Comparison of ENCODE assay signal across 7 mouse cellular contexts in genomic region chr4:46138287-46139222, GRCm38 (mm10). TPM values are rescaled to one million over a fixed set of nuclear protein-coding genes. Genes with fewer than 3 reads are reported as not detected.
DNase-seq lines count a peak whose midpoint lies in the region; ATAC-seq lines count a peak whose summit lies in the region.

Ncbp1 (plus strand) TSS chr4:46138613.
Tstd2 (minus strand) TSS chr4:46138694.

- no peaks in the 10 kb centered on the region for H3K9me3 ChIP-seq in intestine, embryonic 16.5 days (ENCODE audit: control insufficient read depth, low read length)
- no peaks in the 10 kb centered on the region for H3K9me3 ChIP-seq in midbrain, embryonic 11.5 days (ENCODE audit: control insufficient read depth, low read length)

- WGBS in intestine, embryonic 16.5 days: under 1% methylated on average over 87 of the region's 90 CpGs
- under 1% methylated on average over 88 of the region's 90 CpGs for WGBS in midbrain, embryonic 11.5 days

- peak; percentile 94 for ATAC-seq in intestine, embryonic 16.5 days
- ATAC-seq in midbrain, embryonic 11.5 days (ENCODE audit: low FRiP score): peak; percentile 89

- H3K36me3 ChIP-seq in intestine, embryonic 16.5 days (ENCODE audit: control insufficient read depth, insufficient read depth, low read length): no peaks in the 10 kb centered on the region
- H3K36me3 ChIP-seq in midbrain, embryonic 11.5 days (ENCODE audit: control insufficient read depth, insufficient read depth, low read length): peaks cover 2% of the 10 kb centered on the region; the same call in 1 of the 2 replicates

- H3K27ac ChIP-seq in intestine, embryonic 16.5 days (ENCODE audit: low read length): peak within 1 kb of the TSS; percentile 99
- H3K27ac ChIP-seq in midbrain, embryonic 11.5 days (ENCODE audit: low read depth, low read length): peak within 1 kb of the TSS; percentile 98

- peak; percentile 86 for DNase-seq in adrenal gland, adult 8-10 months
- DNase-seq in embryo, embryonic 9.5 days (ENCODE audit: extremely low spot score): peak; percentile 93
- peak; percentile 85 to 93 for DNase-seq in gastrocnemius, postnatal 4 days (ENCODE audit: low spot score in 2 of 2)
- peak; percentile 93 to 96 for DNase-seq in left cerebral cortex, postnatal 36 days (ENCODE audit: low spot score in 2 of 2)
- DNase-seq in midbrain, embryonic 11.5 days (ENCODE audit: low spot score, missing footprints): peak; percentile 100
- peak; percentile 87 for DNase-seq in skeletal muscle tissue, adult 2 months (ENCODE audit: low read depth, low spot score)

- H3K4me3 ChIP-seq in intestine, embryonic 16.5 days (ENCODE audit: low read length): peak within 1 kb of the TSS; percentile 95
- H3K4me3 ChIP-seq in midbrain, embryonic 11.5 days (ENCODE audit: low read depth, low read length): peak within 1 kb of the TSS; percentile 93

- H3K27me3 ChIP-seq in intestine, embryonic 16.5 days (replicated peaks; ENCODE audit: control insufficient read depth, insufficient read depth, low read length): no peaks in the 10 kb centered on the region
- no peaks in the 10 kb centered on the region for H3K27me3 ChIP-seq in midbrain, embryonic 11.5 days (ENCODE audit: control insufficient read depth, insufficient read depth, low read length)

- H3K9ac ChIP-seq in intestine, embryonic 16.5 days (ENCODE audit: low read depth, low read length): peak within 1 kb of the TSS; percentile 93
- peak within 1 kb of the TSS; percentile 97 for H3K9ac ChIP-seq in midbrain, embryonic 11.5 days (ENCODE audit: low read length)

- intact Hi-C loops in left cerebral cortex, postnatal 36 days (cut with DNase I): loop anchor here (10.0 kb wide), 1 partner anchor 1114 kb away; no protein-coding TSS in a partner anchor

- H3K4me2 ChIP-seq in intestine, embryonic 16.5 days (ENCODE audit: low read depth, low read length): peak within 1 kb of the TSS; percentile 89
- H3K4me2 ChIP-seq in midbrain, embryonic 11.5 days: peak within 1 kb of the TSS; percentile 80

- H3K4me1 ChIP-seq in intestine, embryonic 16.5 days (ENCODE audit: control insufficient read depth, insufficient read depth, low read length): peaks cover 9% of the 10 kb centered on the region
- peaks cover 17% of the 10 kb centered on the region for H3K4me1 ChIP-seq in midbrain, embryonic 11.5 days (ENCODE audit: control insufficient read depth, insufficient read depth, low read length)

RNA-seq across cellular contexts. Expression of gene Ncbp1, which starts in this region (rescaled TPM):
- total RNA-seq in adrenal gland, adult 8-10 months (2022): 10 to 100 TPM; 37.2 to 56.6 (median 43.4) TPM
- 10 to 100 TPM; 26.8 to 31.6 TPM for total RNA-seq in gastrocnemius, postnatal 4 days (2021)
- polyA plus RNA-seq in intestine, embryonic 16.5 days (2015; fragmentation: Nextera tagmentation; extraction: Ambion mirVana): 57.4 and 63.0 TPM in 2 replicates
- total RNA-seq in left cerebral cortex, postnatal 36 days (2021): 10 to 100 TPM; 43.3 to 49.9 TPM
- polyA plus RNA-seq in midbrain, embryonic 11.5 days (2014; fragmentation: Nextera tagmentation; extraction: Ambion mirVana): 143 and 161 TPM in 2 replicates

RNA-seq across cellular contexts. Expression of gene Tstd2, which starts in this region (rescaled TPM):
- total RNA-seq in adrenal gland, adult 8-10 months (2022): 10 to 100 TPM; 28.4 to 36.1 (median 33.0) TPM
- total RNA-seq in gastrocnemius, postnatal 4 days (2021): 10 to 100 TPM; 21.6 to 22.2 TPM
- 21.5 and 25.3 TPM in 2 replicates for polyA plus RNA-seq in intestine, embryonic 16.5 days (2015; fragmentation: Nextera tagmentation; extraction: Ambion mirVana)
- 10 to 100 TPM; 14.3 to 21.4 TPM for total RNA-seq in left cerebral cortex, postnatal 36 days (2021)
- 36.1 and 36.7 TPM in 2 replicates for polyA plus RNA-seq in midbrain, embryonic 11.5 days (2014; fragmentation: Nextera tagmentation; extraction: Ambion mirVana)

Comparison
In these comparisons a context has a peak if more than half of its experiments do, and no peak if none do; other contexts are left out.
1. Peak in every context shown above with its lines: DNase-seq, ATAC-seq, H3K4me3 ChIP-seq and H3K27ac ChIP-seq.